Mouse (Mus musculus) intestine, embryonic 14.5 days (tissue): ENCODE results near the gene Ascc2. TPM values are rescaled to one million over a fixed set of nuclear protein-coding genes. Genes with fewer than 3 reads are reported as not detected.

Experiments
- ATAC-seq: fragments of 200-750 bp; cut with Nextera tagmentation; replicated peaks from 2 replicates; pipeline ENCODE4 v1.8.0; 2017; ENCODE audit warnings: low read depth, moderate number of reproducible peaks, moderate TSS enrichment, moderate library complexity; ENCODE audit not compliant: low FRiP score, low TSS enrichment
- DNase-seq: peaks from one replicate; pipeline ENCODE4 v3.0.0-alpha.2; 2018; ENCODE audit warnings: low spot score
- H3K27ac ChIP-seq: fragments of 300-500 bp; sonication (generic); 2 replicates; pipeline ENCODE4 v1.5.1; 2014; ENCODE audit warnings: low read depth, mild to moderate bottlenecking, control low read depth
- H3K27me3 ChIP-seq: fragments of 300-500 bp; sonication (generic); replicated peaks from 2 replicates; pipeline ENCODE4 v1.6.1; 2014; ENCODE audit warnings: low read length, control low read depth; ENCODE audit not compliant: control insufficient read depth, insufficient read depth
- H3K36me3 ChIP-seq: fragments of 300-500 bp; sonication (generic); 2 replicates; pipeline ENCODE4 v1.6.1; 2014; ENCODE audit warnings: low read length, control low read depth; ENCODE audit not compliant: control insufficient read depth, insufficient read depth
- H3K4me1 ChIP-seq: fragments of 300-500 bp; sonication (generic); replicated peaks from 2 replicates; pipeline ENCODE4 v1.6.1; 2014; ENCODE audit warnings: low read length, control low read depth, mixed read lengths; ENCODE audit not compliant: control insufficient read depth, insufficient read depth
- H3K4me2 ChIP-seq: fragments of 300-500 bp; sonication (generic); 2 replicates; pipeline ENCODE4 v1.6.1; 2014; ENCODE audit warnings: low read length
- H3K4me3 ChIP-seq: fragments of 300-500 bp; sonication (generic); 2 replicates; pipeline ENCODE4 v1.5.1; 2014; ENCODE audit warnings: low read depth, low read length, control low read depth, mixed read lengths
- H3K9ac ChIP-seq: fragments of 300-500 bp; sonication (generic); 2 replicates; pipeline ENCODE4 v1.6.1; 2014; ENCODE audit warnings: mild to moderate bottlenecking, low read length
- H3K9me3 ChIP-seq: fragments of 300-500 bp; sonication (generic); 2 replicates; pipeline ENCODE4 v1.6.1; 2016; ENCODE audit warnings: low read length, control low read depth; ENCODE audit not compliant: control insufficient read depth
- WGBS: fragments of 180-500 bp; shearing (Covaris S2); extraction: QIAGEN DNeasy Blood & Tissue Kit; methylation state at CpG from one replicate; pipeline ENCODE4 v1.1.7; 2014; 5-methylcytosine and 5-hydroxymethylcytosine counted together
- polyA plus RNA-seq: library from polyadenylated mRNA; unstranded; fragments of >200 nt; fragmentation: Nextera tagmentation; extraction: Ambion mirVana; gene quantifications from 2 replicates; pipeline ENCODE4 v1.2.1, GENCODE M21; 2014

Gene Ascc2
- polyA plus RNA-seq, 1 experiment from 2014 or later: 36.6 TPM

DNA sequence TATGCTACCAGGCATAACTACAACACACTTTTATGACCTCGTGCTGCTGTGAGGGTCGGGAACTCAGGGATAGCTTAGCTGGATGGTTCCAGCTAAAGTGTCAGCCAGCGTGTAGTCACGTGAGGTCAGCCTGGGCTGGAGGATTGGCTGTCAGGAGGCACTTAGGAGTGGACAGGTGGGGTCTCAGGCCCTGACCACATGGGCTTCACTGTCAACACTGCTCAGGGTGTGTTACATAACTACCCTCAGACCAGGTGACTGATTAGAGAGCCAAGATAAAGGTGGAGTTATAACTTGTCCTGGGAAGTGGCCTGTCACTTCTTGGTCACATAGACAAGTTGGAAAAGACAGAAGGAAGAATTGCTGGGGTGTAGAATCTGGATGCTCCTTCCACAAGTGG lies 78.0 kb downstream of the Ascc2 start:
- no peaks in the 10 kb centered on the region for H3K9me3 ChIP-seq
- 78% methylated on average over 4 of the region's 4 CpGs for WGBS
- no peak overlapping the region for H3K4me3 ChIP-seq
- DNase-seq (no peak), ATAC-seq (no peak)
- H3K9ac ChIP-seq: no peak overlapping the region
- H3K4me1 ChIP-seq: peaks cover under 1% of the 10 kb centered on the region; the same call in 1 of the 2 replicates
- H3K27ac ChIP-seq: no peak overlapping the region
- no peaks in the 10 kb centered on the region for H3K27me3 ChIP-seq
- no peak overlapping the region for H3K4me2 ChIP-seq
- no peaks in the 10 kb centered on the region for H3K36me3 ChIP-seq

DNA sequence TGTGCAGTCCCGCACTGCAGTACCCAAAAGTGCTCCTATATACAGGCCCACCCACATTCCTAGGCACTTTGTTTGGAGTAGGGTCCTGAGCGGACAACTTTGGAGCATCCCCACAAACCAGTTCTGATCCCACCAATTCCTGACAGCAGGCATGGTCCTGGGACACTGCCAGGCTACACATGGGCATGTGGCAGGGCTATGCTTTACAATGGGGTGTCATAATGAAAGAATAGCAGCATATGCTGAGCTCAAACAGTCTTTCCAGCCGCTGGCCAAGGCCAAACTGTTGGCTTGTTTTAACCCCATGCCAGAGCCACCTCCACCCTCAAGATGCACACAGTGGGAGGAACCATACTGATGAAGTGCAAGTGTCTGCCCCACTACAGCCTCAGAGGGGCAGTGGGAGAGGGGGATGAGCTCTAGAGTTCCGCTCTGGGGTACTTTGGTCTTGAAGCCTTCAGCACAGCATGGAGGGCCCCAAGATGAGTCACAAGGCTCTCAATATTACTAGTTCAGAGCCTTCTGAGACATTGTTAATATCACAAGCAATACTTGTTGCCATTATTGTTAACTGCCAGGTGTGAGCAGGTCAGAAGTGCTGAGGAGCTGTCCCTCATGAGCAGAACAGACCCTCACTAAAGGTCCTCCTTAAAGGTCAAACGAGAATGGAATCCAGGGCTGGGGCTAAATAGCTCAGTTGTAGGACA lies 79.1 kb downstream of the Ascc2 start:
- no peak for DNase-seq
- no peaks in the 10 kb centered on the region for H3K36me3 ChIP-seq
- H3K9me3 ChIP-seq: no peaks in the 10 kb centered on the region
- H3K4me1 ChIP-seq: peaks cover 5% of the 10 kb centered on the region
- ATAC-seq: no peak
- no peak overlapping the region for H3K9ac ChIP-seq
- no peak overlapping the region for H3K4me2 ChIP-seq
- no peaks in the 10 kb centered on the region for H3K27me3 ChIP-seq
- no peak overlapping the region for H3K27ac ChIP-seq
- 86% methylated on average over 5 of the region's 5 CpGs for WGBS
- H3K4me3 ChIP-seq: no peak overlapping the region

- no peak for ATAC-seq
- H3K9ac ChIP-seq: no peak overlapping the region
These were observed 81.0 kb downstream of the Ascc2 start for GRCm38 (mm10) chr11:4718548-4718947.

DNA sequence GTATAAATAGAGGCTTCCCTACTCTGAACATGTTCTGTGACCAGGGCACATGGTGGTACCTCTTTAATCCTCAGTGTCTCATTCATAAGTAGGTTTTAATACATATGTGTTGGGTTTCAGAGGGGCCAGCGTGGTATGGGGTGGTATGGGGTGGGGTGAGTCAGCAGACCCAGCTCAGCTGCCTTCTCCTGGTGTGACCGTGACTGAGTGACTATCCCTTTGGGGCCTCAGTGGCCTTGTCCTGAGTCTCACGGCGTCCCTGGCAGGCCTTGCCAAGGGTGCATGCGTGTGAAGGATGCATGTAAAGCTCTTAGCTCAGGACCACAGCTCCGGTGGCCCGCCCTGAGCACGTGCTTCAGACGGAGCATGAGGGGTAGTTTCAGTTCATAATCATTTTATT lies 82.4 kb downstream of the Ascc2 start:
- ATAC-seq (no peak), DNase-seq (no peak)
- Histone ChIP-seq H3K4me1 (peaks cover 5% of the 10 kb centered on the region), H3K9me3 (no peaks in the 10 kb centered on the region), H3K4me3 (no peak overlapping the region), H3K27ac (no peak overlapping the region), H3K9ac (no peak overlapping the region), H3K4me2 (no peak overlapping the region), H3K36me3 (peaks cover 15% of the 10 kb centered on the region; the same call in 1 of the 2 replicates), H3K27me3 (no peaks in the 10 kb centered on the region)
- 92% methylated on average over 9 of the region's 9 CpGs for WGBS

More at GRCm38 (mm10) chr11:4718548-4718947, 81.0 kb downstream of the Ascc2 start:
- Histone ChIP-seq H3K27ac (no peak overlapping the region), H3K4me2 (no peak overlapping the region), H3K4me1 (peaks cover 5% of the 10 kb centered on the region), H3K27me3 (no peaks in the 10 kb centered on the region), H3K36me3 (peaks cover 5% of the 10 kb centered on the region; the same call in 1 of the 2 replicates), H3K4me3 (no peak overlapping the region), H3K9me3 (no peaks in the 10 kb centered on the region)
- WGBS: 75% methylated on average over 5 of the region's 5 CpGs
- no peak for DNase-seq

DNA sequence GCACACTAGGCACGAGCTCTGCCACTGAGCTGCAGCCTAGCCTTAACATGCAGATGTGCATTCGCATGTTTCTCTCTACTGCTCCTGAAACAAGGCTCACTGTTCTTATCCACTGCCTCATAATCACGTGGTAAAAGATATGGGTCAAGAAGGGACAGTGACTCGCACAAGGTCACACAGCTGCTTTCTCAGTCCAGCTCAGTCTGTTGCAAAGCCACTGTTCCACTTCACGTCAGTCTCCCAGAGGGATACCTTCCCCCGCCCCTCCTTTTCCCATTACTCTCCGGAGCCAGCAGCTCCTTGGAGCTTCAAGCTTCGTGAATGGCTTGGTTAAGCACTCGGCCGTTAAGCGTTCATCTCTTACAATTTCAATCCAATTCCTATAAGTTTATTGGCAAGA lies 82.8 kb downstream of the Ascc2 start:
- Histone ChIP-seq H3K9ac (no peak overlapping the region), H3K27me3 (no peaks in the 10 kb centered on the region), H3K36me3 (peaks cover 20% of the 10 kb centered on the region; the same call in 1 of the 2 replicates), H3K9me3 (no peaks in the 10 kb centered on the region), H3K4me2 (no peak overlapping the region), H3K4me3 (no peak overlapping the region), H3K4me1 (peaks cover 5% of the 10 kb centered on the region), H3K27ac (no peak overlapping the region)
- 71% methylated on average over 11 of the region's 11 CpGs for WGBS
- ATAC-seq (no peak), DNase-seq (no peak)

GRCm38 (mm10) chr11:4720900-4721580 lies 83.5 kb downstream of the Ascc2 start:
- DNase-seq (no peak), ATAC-seq (no peak)
- Histone ChIP-seq H3K4me2 (no peak overlapping the region), H3K9me3 (no peaks in the 10 kb centered on the region), H3K27ac (no peak overlapping the region), H3K27me3 (no peaks in the 10 kb centered on the region), H3K36me3 (peaks cover 23% of the 10 kb centered on the region; the same call in 1 of the 2 replicates), H3K4me1 (peaks cover 5% of the 10 kb centered on the region), H3K4me3 (no peak overlapping the region), H3K9ac (no peak overlapping the region)
- WGBS: 43% methylated on average over 7 of the region's 7 CpGs

GRCm38 (mm10) chr11:4721728-4722127 lies 84.2 kb downstream of the Ascc2 start:
- H3K36me3 ChIP-seq: peaks cover 23% of the 10 kb centered on the region; the same call in 1 of the 2 replicates
- no peak for DNase-seq
- no peak overlapping the region for H3K4me2 ChIP-seq
- ATAC-seq: no peak
- H3K27ac ChIP-seq: no peak overlapping the region
- H3K27me3 ChIP-seq: no peaks in the 10 kb centered on the region
- WGBS: 65% methylated on average over 8 of the region's 8 CpGs
- H3K9me3 ChIP-seq: no peaks in the 10 kb centered on the region
- no peak overlapping the region for H3K4me3 ChIP-seq
- H3K9ac ChIP-seq: no peak overlapping the region
- H3K4me1 ChIP-seq: peaks cover 5% of the 10 kb centered on the region

- DNase-seq (no peak), ATAC-seq (no peak)
- Histone ChIP-seq H3K4me2 (no peak overlapping the region), H3K4me3 (no peak overlapping the region), H3K9me3 (no peaks in the 10 kb centered on the region), H3K27ac (no peak overlapping the region), H3K36me3 (0 out of 2 replicates have a peak, but pooled peaks cover 12% of the 10 kb centered on the region), H3K9ac (no peak overlapping the region), H3K4me1 (no peaks in the 10 kb centered on the region), H3K27me3 (no peaks in the 10 kb centered on the region)
- 42% methylated on average over 12 of the region's 12 CpGs for WGBS
These were observed 92.1 kb downstream of the Ascc2 start for GRCm38 (mm10) chr11:4729603-4730002.
